Mouse (Mus musculus): ENCODE results near the gene Tnfrsf21. TPM values are rescaled to one million over a fixed set of nuclear protein-coding genes. Genes with fewer than 3 reads are reported as not detected.
A peak's percentile ranks its signal among the peaks of the same experiment; 100 is the strongest.

The Tnfrsf21 gene
- polyA plus RNA-seq, 2 experiments = 17.0 to 21.2 TPM

GRCm38 (mm10) chr17:43097101-43097688 is 80.8 kb downstream of the Tnfrsf21 start:
- H3K4me2 ChIP-seq (ENCODE audit: low read depth) = no peak overlapping the region
- no peak for ATAC-seq (ENCODE audit: insufficient read depth)

GRCm38 (mm10) chr17:43106108-43106507 is 89.8 kb downstream of the Tnfrsf21 start:
- ATAC-seq (ENCODE audit: insufficient read depth) = peak; percentile 50; the same call in 1 of the 2 replicates
- no peaks in the 10 kb centered on the region for H3K36me3 ChIP-seq (replicated peaks; ENCODE audit: control insufficient read depth, insufficient read depth, low read depth)
- no peaks in the 10 kb centered on the region for H3K9me3 ChIP-seq (ENCODE audit: control insufficient read depth, low read length)
- no peak overlapping the region for H3K4me2 ChIP-seq (ENCODE audit: low read depth)
- no peak overlapping the region for H3K9ac ChIP-seq (replicated peaks)
- H3K27me3 ChIP-seq (ENCODE audit: control insufficient read depth, insufficient read depth, low read length) = no peaks in the 10 kb centered on the region
- TF ChIP-seq EP300 (IDR thresholded peaks at IDR 0.05; ENCODE audit: low read depth) = no peak
- no peak for TF ChIP-seq CTCF (IDR thresholded peaks at IDR 0.05; ENCODE audit: low read depth)
- WGBS (ENCODE audit: insufficient replicate concordance) = 79% methylated on average over 3 of the region's 3 CpGs
- H3K27ac ChIP-seq = no peak overlapping the region
- H3K4me3 ChIP-seq (ENCODE audit: insufficient read depth in 1 of 2, low read depth in 2 of 2, low read length in 2 of 2) = no peak overlapping the region
- H3K4me1 ChIP-seq (replicated peaks; ENCODE audit: control insufficient read depth in 2 of 2, insufficient read depth in 2 of 2, low read length in 1 of 2) = peaks cover 0 to 5% of the 10 kb centered on the region in 2 experiments; a peak in 3 of 4 replicates
- peak in 1 of 3 experiments; percentile 23 for DNase-seq (ENCODE audit: low read depth in 3 of 3, low spot score in 3 of 3)

More at GRCm38 (mm10) chr17:43097101-43097688, 80.8 kb downstream of the Tnfrsf21 start:
- no peak for TF ChIP-seq EP300 (IDR thresholded peaks at IDR 0.05; ENCODE audit: low read depth)
- TF ChIP-seq CTCF (IDR thresholded peaks at IDR 0.05; ENCODE audit: low read depth) = no peak
- H3K9me3 ChIP-seq (ENCODE audit: control insufficient read depth, low read length) = no peaks in the 10 kb centered on the region
- peaks cover 8 to 21% of the 10 kb centered on the region in 2 experiments for H3K4me1 ChIP-seq (replicated peaks; ENCODE audit: control insufficient read depth in 2 of 2, insufficient read depth in 2 of 2, low read length in 1 of 2)
- H3K27me3 ChIP-seq (ENCODE audit: control insufficient read depth, insufficient read depth, low read length) = no peaks in the 10 kb centered on the region
- H3K27ac ChIP-seq = no peak overlapping the region
- no peak for DNase-seq (ENCODE audit: low read depth in 3 of 3, low spot score in 3 of 3)
- no peaks in the 10 kb centered on the region for H3K36me3 ChIP-seq (replicated peaks; ENCODE audit: control insufficient read depth, insufficient read depth, low read depth)
- no peak overlapping the region for H3K4me3 ChIP-seq (ENCODE audit: insufficient read depth in 1 of 2, low read depth in 2 of 2, low read length in 2 of 2)
- 37% methylated on average over 4 of the region's 4 CpGs for WGBS (ENCODE audit: insufficient replicate concordance)
- no peak overlapping the region for H3K9ac ChIP-seq (replicated peaks)

- H3K9ac ChIP-seq (replicated peaks) = no peak overlapping the region
- H3K36me3 ChIP-seq (replicated peaks; ENCODE audit: control insufficient read depth, insufficient read depth, low read depth) = no peaks in the 10 kb centered on the region
- H3K4me2 ChIP-seq (ENCODE audit: low read depth) = no peak overlapping the region
- DNase-seq (ENCODE audit: low read depth in 3 of 3, low spot score in 3 of 3) (no peak), ATAC-seq (ENCODE audit: insufficient read depth) (no peak)
- H3K27ac ChIP-seq = no peak overlapping the region
- 61% methylated on average over 5 of the region's 5 CpGs for WGBS (ENCODE audit: insufficient replicate concordance)
- no peaks in the 10 kb centered on the region for H3K9me3 ChIP-seq (ENCODE audit: control insufficient read depth, low read length)
- no peaks in the 10 kb centered on the region for H3K27me3 ChIP-seq (ENCODE audit: control insufficient read depth, insufficient read depth, low read length)
- H3K4me1 ChIP-seq (replicated peaks; ENCODE audit: control insufficient read depth in 2 of 2, insufficient read depth in 2 of 2, low read length in 1 of 2) = peaks cover 0 to 5% of the 10 kb centered on the region in 2 experiments; a peak in 3 of 4 replicates
- H3K4me3 ChIP-seq (ENCODE audit: insufficient read depth in 1 of 2, low read depth in 2 of 2, low read length in 2 of 2) = no peak overlapping the region
- no peak for TF ChIP-seq EP300 (IDR thresholded peaks at IDR 0.05; ENCODE audit: low read depth)
- no peak for TF ChIP-seq CTCF (IDR thresholded peaks at IDR 0.05; ENCODE audit: low read depth)
Measured at GRCm38 (mm10) chr17:43107338-43107737, 91.0 kb downstream of the Tnfrsf21 start.

GRCm38 (mm10) chr17:43109501-43109900 is 93.1 kb downstream of the Tnfrsf21 start:
- Histone ChIP-seq H3K27me3 (ENCODE audit: control insufficient read depth, insufficient read depth, low read length) (no peaks in the 10 kb centered on the region), H3K4me2 (ENCODE audit: low read depth) (no peak overlapping the region), H3K4me3 (ENCODE audit: insufficient read depth in 1 of 2, low read depth in 2 of 2, low read length in 2 of 2) (no peak overlapping the region), H3K9me3 (ENCODE audit: control insufficient read depth, low read length) (no peaks in the 10 kb centered on the region), H3K4me1 (replicated peaks; ENCODE audit: control insufficient read depth in 2 of 2, insufficient read depth in 2 of 2, low read length in 1 of 2) (peaks cover 0 to 13% of the 10 kb centered on the region in 2 experiments; a peak in 3 of 4 replicates), H3K9ac (replicated peaks) (no peak overlapping the region), H3K27ac (no peak overlapping the region), H3K36me3 (replicated peaks; ENCODE audit: control insufficient read depth, insufficient read depth, low read depth) (no peaks in the 10 kb centered on the region)
- WGBS (ENCODE audit: insufficient replicate concordance) = 54% methylated on average over 4 of the region's 4 CpGs
- ATAC-seq (ENCODE audit: insufficient read depth) (no peak), DNase-seq (ENCODE audit: low read depth in 3 of 3, low spot score in 3 of 3) (no peak)
- TF ChIP-seq CTCF (IDR thresholded peaks at IDR 0.05; ENCODE audit: low read depth) (no peak), EP300 (IDR thresholded peaks at IDR 0.05; ENCODE audit: low read depth) (no peak)

GRCm38 (mm10) chr17:43110168-43110885 is 94.0 kb downstream of the Tnfrsf21 start:
- no peak for TF ChIP-seq CTCF (IDR thresholded peaks at IDR 0.05; ENCODE audit: low read depth)
- no peak for TF ChIP-seq EP300 (IDR thresholded peaks at IDR 0.05; ENCODE audit: low read depth)
- DNase-seq (ENCODE audit: low read depth in 3 of 3, low spot score in 3 of 3) (no peak), ATAC-seq (ENCODE audit: insufficient read depth) (no peak)
- 50% methylated on average over 9 of the region's 9 CpGs for WGBS (ENCODE audit: insufficient replicate concordance)
- H3K36me3 ChIP-seq (replicated peaks; ENCODE audit: control insufficient read depth, insufficient read depth, low read depth) = no peaks in the 10 kb centered on the region
- H3K4me2 ChIP-seq (ENCODE audit: low read depth) = no peak overlapping the region
- no peak overlapping the region for H3K9ac ChIP-seq (replicated peaks)
- H3K27ac ChIP-seq = no peak overlapping the region
- H3K9me3 ChIP-seq (ENCODE audit: control insufficient read depth, low read length) = no peaks in the 10 kb centered on the region
- H3K4me3 ChIP-seq (ENCODE audit: insufficient read depth in 1 of 2, low read depth in 2 of 2, low read length in 2 of 2) = no peak overlapping the region
- no peaks in the 10 kb centered on the region for H3K27me3 ChIP-seq (ENCODE audit: control insufficient read depth, insufficient read depth, low read length)
- peaks cover 0 to 17% of the 10 kb centered on the region in 2 experiments; a peak in 3 of 4 replicates for H3K4me1 ChIP-seq (replicated peaks; ENCODE audit: control insufficient read depth in 2 of 2, insufficient read depth in 2 of 2, low read length in 1 of 2)
